Mouse (Mus musculus) layer of hippocampus, adult 18-20 months (tissue): ENCODE results near the gene Lrmda. TPM values are rescaled to one million over a fixed set of nuclear protein-coding genes. Genes with fewer than 3 reads are reported as not detected.
A peak's percentile ranks its signal among the peaks of the same experiment; 100 is the strongest.

ENCODE experiments used
- DNase-seq, 2 experiments: peaks; one replicate each; pipeline ENCODE4 v3.0.0; 2022; ENCODE audit warnings: low spot score in 2 of 2
- total RNA-seq, 2 experiments: library from RNA; stranded (reverse); gene quantifications; 2 replicates each; pipeline ENCODE4 v1.2.3; 2021

Lrmda gene
- total RNA-seq, 2 experiments from 2014 or later, result 1.1 to 1.3 TPM

- no peak for DNase-seq
Observed at GRCm38 (mm10) chr14:22089866-22090470, 70.5 kb downstream of the Lrmda start.

GRCm38 (mm10) chr14:22090778-22091211 is 71.3 kb downstream of the Lrmda start:
- DNase-seq, result no peak

DNA sequence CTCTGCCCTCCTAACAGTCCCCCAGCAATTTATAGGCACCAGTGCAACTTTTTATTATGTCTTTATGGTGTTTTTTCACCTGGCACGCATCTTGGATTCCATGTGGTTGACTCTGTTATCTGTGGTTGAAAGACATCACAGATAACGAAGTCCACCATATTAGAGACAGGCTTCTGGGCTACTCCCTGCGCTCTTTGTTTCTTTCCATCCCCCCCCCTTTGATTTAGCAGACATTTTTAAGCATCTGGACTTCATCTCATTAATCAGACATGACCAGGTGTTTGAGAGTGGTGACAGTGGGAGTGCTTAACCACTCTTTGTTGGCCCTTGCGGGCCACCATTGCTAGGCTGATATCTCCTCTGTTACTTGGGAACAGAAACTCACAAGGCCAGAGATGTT is 71.8 kb downstream of the Lrmda start:
- no peak for DNase-seq

GRCm38 (mm10) chr14:22093124-22093523 is 73.6 kb downstream of the Lrmda start:
- DNase-seq, result no peak

DNA sequence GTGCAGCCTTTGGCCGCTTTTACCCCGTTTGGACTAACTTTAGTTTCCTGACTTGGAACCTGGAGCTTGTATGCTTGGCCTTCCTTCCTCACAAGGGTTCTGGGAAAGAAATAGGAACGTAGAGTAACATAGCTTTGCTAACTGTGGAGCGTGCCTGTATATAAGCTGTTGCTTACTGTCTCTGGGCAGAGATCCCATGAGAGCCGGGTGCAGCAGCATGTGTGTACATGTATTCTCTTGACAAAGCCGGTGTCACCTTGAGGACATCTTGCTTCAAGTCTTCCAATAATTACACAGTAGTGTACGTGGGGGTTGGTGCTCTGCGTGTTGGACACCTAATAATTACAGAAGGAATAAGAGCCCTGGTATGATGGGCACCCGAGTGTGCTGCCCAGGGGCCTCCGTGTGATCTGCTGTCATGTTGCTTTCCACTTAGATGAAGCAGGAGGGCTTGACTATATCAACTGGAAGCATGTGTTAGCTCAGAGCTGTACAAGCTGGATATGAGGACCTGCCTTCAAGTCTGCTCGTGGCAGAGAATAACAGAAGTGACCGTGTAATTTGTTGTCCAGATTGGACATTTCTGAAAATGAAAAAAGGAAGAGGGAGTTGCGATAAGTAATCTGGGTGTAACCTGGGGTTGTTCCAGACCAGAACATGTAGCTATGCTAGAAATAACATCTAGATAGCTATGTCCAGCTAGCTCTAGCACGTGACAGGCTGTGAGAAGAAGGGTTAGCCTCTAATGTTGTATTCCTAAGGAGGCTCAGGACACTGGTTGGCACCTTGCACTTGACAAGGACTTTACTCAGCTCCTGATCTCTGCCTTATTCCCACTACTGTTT is 82.7 kb downstream of the Lrmda start:
- no peak for DNase-seq

GRCm38 (mm10) chr14:22105855-22106254 is 86.3 kb downstream of the Lrmda start:
- no peak for DNase-seq

DNA sequence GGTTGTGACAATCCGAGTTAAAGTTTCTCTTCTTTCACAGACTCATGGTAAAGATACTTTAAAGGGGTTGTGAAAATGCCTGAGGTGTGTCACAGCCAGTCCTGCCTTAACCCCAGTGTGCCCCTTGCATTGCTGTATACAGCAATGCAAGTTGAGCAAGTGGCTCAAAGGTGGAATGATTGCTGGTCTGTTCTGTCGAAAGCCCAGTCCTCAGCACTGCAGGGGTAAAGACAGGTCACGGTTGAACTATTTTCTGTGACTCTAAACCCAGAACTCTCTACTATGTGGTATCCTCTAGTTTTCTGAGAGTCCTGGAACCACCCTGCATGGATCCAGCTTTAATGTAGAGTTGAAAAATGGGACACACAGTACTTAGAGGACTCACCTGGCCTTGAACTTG is 87.3 kb downstream of the Lrmda start:
- DNase-seq, result no peak

- peak in 1 of 2 experiments; percentile 8 for DNase-seq
Observed at GRCm38 (mm10) chr14:22109423-22109822, 89.9 kb downstream of the Lrmda start.

GRCm38 (mm10) chr14:22113463-22114361 is 94.2 kb downstream of the Lrmda start:
- no peak for DNase-seq

DNA sequence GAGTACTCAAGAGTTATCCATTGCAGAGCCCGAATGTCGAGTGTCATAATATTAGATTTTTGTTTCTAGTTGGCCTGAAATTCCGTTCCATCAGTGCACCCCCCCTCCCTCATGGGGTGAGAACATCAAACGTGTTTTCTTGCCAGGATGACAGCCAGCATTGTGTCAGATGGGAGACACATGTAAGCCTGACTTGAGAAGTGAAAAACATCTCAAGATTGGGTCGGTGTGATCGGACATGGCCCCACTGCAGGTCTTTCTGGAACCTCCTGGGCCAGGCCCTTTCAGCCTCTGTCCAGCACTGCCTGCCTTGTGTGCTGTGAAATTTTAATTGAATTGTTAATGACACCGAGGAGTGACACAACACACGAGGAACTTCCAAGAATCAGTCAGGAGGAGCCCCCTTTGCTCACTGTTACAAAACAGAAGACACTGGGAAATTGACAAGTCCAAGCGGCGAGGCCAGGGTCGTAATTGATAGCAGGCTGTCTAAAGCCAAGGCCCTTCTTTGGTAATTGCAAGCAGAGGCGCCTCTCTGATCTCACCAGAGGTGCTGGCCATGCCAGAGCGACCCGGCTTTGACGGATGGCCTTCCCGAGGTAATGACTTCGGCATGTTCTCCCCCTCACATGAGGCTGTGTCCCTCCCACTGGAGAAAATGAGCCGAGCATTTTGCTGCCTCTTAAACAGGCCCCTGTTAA is 95.3 kb downstream of the Lrmda start:
- no peak for DNase-seq

GRCm38 (mm10) chr14:22118096-22118495 is 98.6 kb downstream of the Lrmda start:
- DNase-seq, result no peak

- DNase-seq, result no peak
Observed at GRCm38 (mm10) chr14:22118512-22118911, 99.0 kb downstream of the Lrmda start.

- no peak for DNase-seq
Observed at GRCm38 (mm10) chr14:22126276-22126675, 106.8 kb downstream of the Lrmda start.

DNA sequence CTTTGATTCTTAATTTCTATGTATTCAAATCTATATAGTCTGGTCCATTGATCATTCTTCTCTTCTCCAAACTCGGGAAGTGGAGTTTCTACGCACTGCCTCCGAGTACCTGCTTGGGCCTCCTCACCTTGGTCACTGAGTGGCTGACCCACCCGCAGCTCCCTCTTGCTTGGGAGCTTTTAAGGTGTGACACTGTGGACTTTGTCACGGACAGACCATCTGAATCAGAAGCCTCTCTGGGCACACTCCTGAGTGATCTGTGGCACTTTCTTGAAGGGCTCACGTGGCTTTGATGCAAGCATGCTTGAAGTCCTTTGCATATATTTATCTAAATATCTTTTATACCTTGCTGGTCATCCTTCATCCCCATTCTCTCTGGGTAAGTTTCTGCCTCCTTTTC is 107.3 kb downstream of the Lrmda start:
- no peak for DNase-seq

GRCm38 (mm10) chr14:22130950-22131585 is 111.6 kb downstream of the Lrmda start:
- no peak for DNase-seq

- no peak for DNase-seq
Observed at GRCm38 (mm10) chr14:22139281-22139680, 119.8 kb downstream of the Lrmda start.

DNA sequence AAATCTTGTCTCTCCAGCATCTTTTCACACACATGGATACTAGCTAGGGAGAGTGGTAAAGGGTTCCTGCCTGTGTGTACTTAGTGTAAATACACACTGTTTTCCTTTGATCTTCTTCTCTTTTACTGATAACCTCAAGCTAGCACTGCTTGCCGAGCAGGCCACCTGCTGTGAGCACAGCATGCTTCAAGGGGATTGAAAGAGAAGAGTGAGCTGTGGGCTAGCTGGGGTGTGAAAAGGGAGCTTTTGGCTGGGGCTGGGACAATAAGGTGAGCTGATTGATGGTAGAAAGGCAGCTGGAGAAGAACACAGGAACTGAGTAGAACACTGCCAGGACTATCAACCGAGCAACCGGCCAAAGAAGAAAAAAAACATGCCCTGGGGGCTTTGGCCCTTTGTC is 124.5 kb downstream of the Lrmda start:
- no peak for DNase-seq

- no peak for DNase-seq
Observed at GRCm38 (mm10) chr14:22145863-22146262, 126.4 kb downstream of the Lrmda start.

- DNase-seq, result no peak
Observed at GRCm38 (mm10) chr14:22146508-22147044, 127.1 kb downstream of the Lrmda start.

DNA sequence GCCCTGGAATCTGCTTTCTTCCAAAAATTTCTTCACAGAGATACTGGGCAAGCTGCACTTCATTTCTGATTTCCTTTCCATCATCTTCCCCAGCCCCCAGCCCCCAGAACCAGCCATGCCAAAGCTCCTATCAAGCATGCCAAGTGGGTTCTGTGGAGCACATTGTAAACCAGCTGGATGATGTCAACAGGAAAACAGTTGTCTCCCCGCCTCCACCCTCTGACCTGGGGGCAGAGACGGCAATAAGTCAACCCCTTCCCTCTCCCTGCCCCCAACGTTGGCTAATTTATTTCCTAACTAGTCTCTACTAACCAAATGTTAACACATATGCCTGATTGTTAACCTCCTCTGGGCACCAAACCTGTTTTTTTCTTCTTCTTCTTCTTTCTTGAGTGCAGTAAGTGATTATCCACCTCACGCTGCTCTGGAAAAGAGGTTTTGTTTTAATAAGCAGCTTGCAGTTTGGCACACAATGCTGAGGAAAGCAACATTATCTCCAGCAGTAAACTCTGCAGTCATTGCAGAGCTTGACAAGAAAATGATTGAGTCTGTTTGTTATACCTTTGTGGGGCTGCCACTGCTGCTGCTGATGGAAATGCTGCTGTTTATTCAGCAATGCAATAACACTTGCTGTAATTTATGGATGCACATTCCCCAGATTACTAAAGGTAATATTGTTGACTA is 128.0 kb downstream of the Lrmda start:
- DNase-seq, result no peak
